Mouse (Mus musculus): ENCODE measurements around the gene Grifin. TPM values are rescaled to one million over a fixed set of nuclear protein-coding genes. Genes with fewer than 3 reads are reported as not detected.

The Grifin gene
- polyA plus RNA-seq, 1 experiment, result not detected

DNA sequence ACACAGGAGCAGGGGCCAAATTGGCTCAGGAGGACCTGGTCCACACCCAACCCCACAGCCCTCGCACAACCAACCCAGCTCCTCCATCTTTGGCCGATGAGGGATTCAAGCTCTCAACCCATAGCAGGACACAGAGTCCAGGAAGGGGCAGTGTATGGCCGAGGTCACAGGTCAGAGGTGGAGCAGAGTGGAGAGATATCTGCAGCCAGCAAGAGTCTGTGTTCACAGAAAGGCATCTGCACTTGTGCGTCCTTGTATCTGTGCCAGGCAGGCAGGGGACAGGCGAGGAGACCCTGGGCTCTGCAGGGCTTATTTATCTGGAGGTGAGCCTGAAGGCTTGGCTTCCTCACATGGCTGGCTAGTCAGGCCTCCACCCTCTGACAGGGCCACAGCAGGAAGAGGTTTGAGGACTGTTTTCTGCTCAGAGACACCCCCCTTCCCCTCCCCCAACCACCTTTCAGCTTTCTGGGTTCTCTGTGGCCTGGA lies 10.6 kb upstream of the Grifin start:
- Histone ChIP-seq H3K4me3 (replicated peaks; ENCODE audit: extremely low read depth, low read depth, low read length) (no peak overlapping the region), H3K4me1 (ENCODE audit: control insufficient read depth, insufficient read depth, low read length) (0 out of 2 replicates have a peak, but pooled peaks cover 2% of the 10 kb centered on the region)
- TF ChIP-seq CTCF (IDR thresholded peaks at IDR 0.05; ENCODE audit: insufficient read depth, low read length) (no peak), POLR2A (IDR thresholded peaks at IDR 0.05; ENCODE audit: borderline replicate concordance, extremely low read depth, low read depth, low read length) (no peak)
- WGBS, result 47% methylated on average over 5 of the region's 5 CpGs
- DNase-seq, result no peak

DNA sequence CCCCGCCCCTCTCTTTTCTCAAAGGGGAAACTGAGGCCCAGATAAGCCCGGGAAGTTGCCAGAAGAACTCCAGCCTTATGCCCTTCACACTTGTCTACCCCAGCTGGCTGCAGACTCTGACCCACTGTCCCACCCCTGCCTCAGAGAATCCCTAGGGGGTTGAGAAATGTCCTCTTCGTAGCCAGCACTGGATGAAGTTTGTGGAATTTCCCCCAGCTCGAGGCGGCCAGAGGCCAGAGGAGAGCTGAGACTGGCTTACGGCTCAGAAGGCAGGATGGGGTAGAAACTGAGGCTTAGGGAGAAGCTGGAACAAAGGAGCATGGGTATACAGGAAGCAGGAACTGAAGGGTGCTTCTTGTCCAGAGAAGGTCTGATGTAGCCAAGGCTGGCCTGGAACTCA lies 7.7 kb upstream of the Grifin start:
- 63% methylated on average over 6 of the region's 6 CpGs for WGBS
- Histone ChIP-seq H3K4me1 (ENCODE audit: control insufficient read depth, insufficient read depth, low read length) (peaks cover 7% of the 10 kb centered on the region; the same call in 1 of the 2 replicates), H3K4me3 (replicated peaks; ENCODE audit: extremely low read depth, low read depth, low read length) (no peak overlapping the region)
- TF ChIP-seq POLR2A (IDR thresholded peaks at IDR 0.05; ENCODE audit: borderline replicate concordance, extremely low read depth, low read depth, low read length), result no peak
- no peak for TF ChIP-seq CTCF (IDR thresholded peaks at IDR 0.05; ENCODE audit: insufficient read depth, low read length)
- DNase-seq, result no peak

DNA sequence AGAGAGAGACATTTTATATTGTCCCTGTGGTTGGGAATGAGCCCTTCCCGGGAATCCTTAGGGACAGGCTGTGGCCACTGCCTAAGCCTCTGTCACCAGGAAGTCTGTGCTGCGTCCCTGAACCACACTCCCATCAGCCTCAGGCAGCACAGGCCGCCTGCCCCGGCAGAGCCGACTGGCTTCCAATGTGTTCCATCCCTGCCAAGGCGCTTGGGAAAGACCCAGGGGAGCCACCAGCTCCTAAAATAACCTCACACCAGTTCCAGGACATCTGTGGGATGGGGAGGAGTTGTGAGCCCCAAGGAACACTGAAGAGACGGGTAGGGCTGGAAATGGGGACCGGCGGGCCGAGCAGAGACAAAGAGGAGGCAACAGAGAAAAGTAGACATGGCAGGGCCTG lies 6.8 kb upstream of the Grifin start:
- Histone ChIP-seq H3K4me1 (ENCODE audit: control insufficient read depth, insufficient read depth, low read length) (peaks cover 10% of the 10 kb centered on the region; the same call in 1 of the 2 replicates), H3K4me3 (replicated peaks; ENCODE audit: extremely low read depth, low read depth, low read length) (no peak overlapping the region)
- no peak for DNase-seq
- no peak for TF ChIP-seq POLR2A (IDR thresholded peaks at IDR 0.05; ENCODE audit: borderline replicate concordance, extremely low read depth, low read depth, low read length)
- no peak for TF ChIP-seq CTCF (IDR thresholded peaks at IDR 0.05; ENCODE audit: insufficient read depth, low read length)
- 57% methylated on average over 10 of the region's 10 CpGs for WGBS

DNA sequence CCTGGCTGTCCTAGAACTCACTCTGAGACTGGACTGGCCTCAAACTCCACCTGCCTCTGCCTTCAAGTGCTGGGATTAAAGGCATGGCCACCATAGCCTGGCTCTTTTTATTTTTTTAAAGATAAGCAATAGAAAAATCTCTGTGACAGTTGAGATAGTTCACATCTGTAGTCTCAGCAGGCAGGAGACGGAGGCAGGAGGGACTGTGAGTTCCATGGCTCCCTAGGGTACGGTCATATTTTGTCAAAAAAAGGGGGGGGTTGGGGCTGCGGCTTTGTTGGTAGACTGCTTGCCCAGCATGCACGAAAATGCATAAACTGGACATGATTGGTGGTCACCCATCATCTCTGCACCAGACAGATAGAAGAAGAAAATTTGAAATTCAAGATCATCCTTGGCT lies 6.3 kb upstream of the Grifin start:
- DNase-seq, result no peak
- TF ChIP-seq CTCF (IDR thresholded peaks at IDR 0.05; ENCODE audit: insufficient read depth, low read length) (no peak), POLR2A (IDR thresholded peaks at IDR 0.05; ENCODE audit: borderline replicate concordance, extremely low read depth, low read depth, low read length) (no peak)
- WGBS, result 84% methylated on average over 4 of the region's 4 CpGs
- H3K4me3 ChIP-seq (replicated peaks; ENCODE audit: extremely low read depth, low read depth, low read length), result no peak overlapping the region
- H3K4me1 ChIP-seq (ENCODE audit: control insufficient read depth, insufficient read depth, low read length), result peaks cover 10% of the 10 kb centered on the region; the same call in 1 of the 2 replicates

DNA sequence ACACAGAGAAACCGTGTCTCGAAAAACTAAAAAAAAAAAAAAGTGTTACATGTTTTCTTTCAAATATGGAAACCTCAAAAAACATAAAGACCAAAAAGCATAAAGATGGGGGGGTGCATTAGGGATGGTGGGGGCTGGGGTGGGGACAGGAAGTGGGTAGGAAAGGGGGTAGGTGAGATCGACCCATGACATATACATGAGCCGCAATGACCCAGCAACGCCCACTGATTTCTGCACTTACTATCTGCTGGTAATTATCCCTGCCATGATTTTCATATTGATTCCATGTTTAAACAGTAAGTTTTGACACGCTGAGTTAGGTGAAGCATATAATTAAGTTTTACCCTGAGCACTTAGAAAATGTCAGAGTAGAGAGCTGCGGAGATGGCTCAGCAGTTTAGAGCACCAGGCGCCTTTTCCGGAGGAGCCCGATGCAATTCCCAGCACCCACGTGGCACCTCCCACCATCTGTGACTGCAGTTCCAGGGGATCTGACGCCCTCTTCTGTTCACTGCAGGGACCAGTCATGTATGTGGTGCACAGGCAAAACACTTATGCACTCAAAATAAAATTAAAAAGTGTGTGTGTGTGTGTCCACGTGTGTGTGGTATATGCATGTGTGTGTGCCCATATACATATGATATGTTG lies 5.5 kb upstream of the Grifin start:
- Histone ChIP-seq H3K4me1 (ENCODE audit: control insufficient read depth, insufficient read depth, low read length) (peaks cover 9% of the 10 kb centered on the region; the same call in 1 of the 2 replicates), H3K4me3 (replicated peaks; ENCODE audit: extremely low read depth, low read depth, low read length) (no peak overlapping the region)
- TF ChIP-seq CTCF (IDR thresholded peaks at IDR 0.05; ENCODE audit: insufficient read depth, low read length) (no peak), POLR2A (IDR thresholded peaks at IDR 0.05; ENCODE audit: borderline replicate concordance, extremely low read depth, low read depth, low read length) (no peak)
- no peak for DNase-seq
- WGBS, result 92% methylated on average over 13 of the region's 13 CpGs

DNA sequence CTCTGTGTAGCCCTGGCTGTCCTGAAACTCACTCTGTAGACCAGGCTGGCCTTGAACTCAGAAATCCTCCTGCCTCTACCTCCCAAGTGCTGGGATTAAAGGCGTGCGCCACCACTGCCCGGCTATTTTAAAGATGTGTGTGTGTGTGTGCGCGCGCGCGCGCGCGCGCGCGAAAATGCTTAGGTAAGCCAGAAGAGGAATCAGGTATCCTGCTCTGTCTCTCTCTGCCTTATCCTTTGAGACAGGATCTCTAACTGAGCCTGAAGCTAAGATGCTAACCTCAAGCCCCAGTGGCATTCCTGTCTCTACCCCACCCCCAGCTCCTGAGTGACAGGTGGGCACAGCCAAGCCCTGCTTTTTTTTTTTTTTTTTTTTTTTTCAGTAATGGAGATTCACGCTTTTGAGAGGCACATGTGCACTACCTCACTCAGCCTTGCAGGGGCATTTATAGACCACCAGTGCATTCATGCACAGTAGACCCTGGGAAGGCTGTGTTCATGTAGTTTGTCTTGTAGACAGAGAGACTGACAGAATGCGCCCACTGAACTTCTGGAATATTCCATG lies 4.2 kb upstream of the Grifin start:
- 83% methylated on average over 16 of the region's 16 CpGs for WGBS
- TF ChIP-seq CTCF (IDR thresholded peaks at IDR 0.05; ENCODE audit: insufficient read depth, low read length) (no peak), POLR2A (IDR thresholded peaks at IDR 0.05; ENCODE audit: borderline replicate concordance, extremely low read depth, low read depth, low read length) (no peak)

DNA sequence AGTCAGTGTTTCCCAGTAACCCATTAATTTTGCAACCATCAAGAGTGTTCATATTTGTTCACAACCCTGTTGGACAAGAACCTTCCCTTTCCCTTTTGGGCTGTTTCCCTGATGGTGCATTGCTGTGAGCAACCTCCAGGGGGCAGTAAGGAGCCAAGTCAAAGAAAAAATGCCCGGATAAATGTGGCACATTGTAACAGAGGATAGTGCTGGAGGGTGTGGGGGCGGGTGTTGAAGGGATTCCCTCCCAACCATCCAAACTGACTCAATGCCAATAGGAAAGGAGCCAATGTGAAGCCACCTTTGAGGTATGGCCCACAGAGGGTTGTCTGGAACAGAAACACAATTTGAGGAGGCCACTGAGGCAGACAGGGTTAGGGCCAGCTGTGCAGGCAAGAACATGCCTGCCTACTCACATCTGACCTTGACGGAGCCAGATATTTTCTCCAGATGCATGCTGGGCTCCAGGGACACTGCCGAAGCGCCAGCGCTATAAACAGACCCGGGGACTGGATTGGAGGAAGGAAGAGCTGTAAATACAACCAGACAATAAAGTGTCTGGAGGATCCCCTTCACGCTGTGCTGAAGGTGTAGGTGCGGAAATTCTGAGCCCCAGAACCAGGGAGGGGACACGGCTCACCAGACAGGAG lies 3.6 kb upstream of the Grifin start:
- TF ChIP-seq CTCF (IDR thresholded peaks at IDR 0.05; ENCODE audit: insufficient read depth, low read length), result peak; percentile 80
- no peak for TF ChIP-seq POLR2A (IDR thresholded peaks at IDR 0.05; ENCODE audit: borderline replicate concordance, extremely low read depth, low read depth, low read length)
- WGBS, result 31% methylated on average over 10 of the region's 10 CpGs
- no peak overlapping the region for H3K4me3 ChIP-seq (replicated peaks; ENCODE audit: extremely low read depth, low read depth, low read length)
- H3K4me1 ChIP-seq (ENCODE audit: control insufficient read depth, insufficient read depth, low read length), result peaks cover 7% of the 10 kb centered on the region; the same call in 1 of the 2 replicates
- DNase-seq, result peak; percentile 73

More for the DNA sequence above, 4.2 kb upstream of the Grifin start:
- H3K4me3 ChIP-seq (replicated peaks; ENCODE audit: extremely low read depth, low read depth, low read length), result no peak overlapping the region
- DNase-seq, result no peak
- peaks cover 7% of the 10 kb centered on the region; the same call in 1 of the 2 replicates for H3K4me1 ChIP-seq (ENCODE audit: control insufficient read depth, insufficient read depth, low read length)

DNA sequence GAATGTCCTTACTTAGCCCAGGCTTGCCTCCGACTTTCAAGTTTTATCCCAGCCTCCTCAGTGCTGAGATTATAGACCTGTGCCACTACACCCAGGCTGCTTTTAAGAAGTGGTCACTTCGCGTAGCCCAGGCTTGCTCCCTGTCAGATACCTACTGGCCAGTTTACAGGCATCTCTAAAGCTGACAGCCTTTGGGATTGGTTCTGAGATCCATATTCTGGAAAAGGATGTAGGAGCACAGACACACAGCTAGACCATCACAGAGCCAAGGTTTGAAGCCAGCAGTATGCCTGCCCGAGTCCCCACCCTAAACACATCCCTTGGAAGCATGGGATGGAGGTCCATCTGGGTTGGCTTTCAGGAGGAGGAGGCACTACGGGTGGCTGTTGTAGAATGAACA lies 2.9 kb upstream of the Grifin start:
- 83% methylated on average over 5 of the region's 5 CpGs for WGBS
- Histone ChIP-seq H3K4me3 (replicated peaks; ENCODE audit: extremely low read depth, low read depth, low read length) (no peak overlapping the region), H3K4me1 (ENCODE audit: control insufficient read depth, insufficient read depth, low read length) (peaks cover 7% of the 10 kb centered on the region; the same call in 1 of the 2 replicates)
- no peak for DNase-seq
- TF ChIP-seq CTCF (IDR thresholded peaks at IDR 0.05; ENCODE audit: insufficient read depth, low read length) (no peak), POLR2A (IDR thresholded peaks at IDR 0.05; ENCODE audit: borderline replicate concordance, extremely low read depth, low read depth, low read length) (no peak)

DNA sequence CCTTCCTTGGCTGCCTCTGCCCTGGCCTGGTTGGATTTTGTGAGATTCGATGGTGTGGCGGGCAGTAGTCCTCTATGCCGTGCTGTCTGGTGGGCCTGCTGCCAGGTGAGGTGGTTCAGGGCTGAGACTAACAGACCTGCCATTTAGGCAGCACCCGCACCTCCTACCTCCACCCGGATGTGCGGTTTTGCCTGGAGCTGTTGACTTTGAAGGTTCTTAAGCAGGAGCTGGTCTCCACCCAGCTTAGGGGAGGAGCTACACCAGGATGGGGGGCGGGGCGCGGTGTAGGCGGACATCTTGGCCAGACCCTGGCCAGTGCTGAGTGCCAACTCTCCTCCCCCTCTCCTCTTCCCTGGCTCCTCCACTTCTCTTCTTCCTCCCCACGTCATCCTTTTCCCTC lies 2.5 kb upstream of the Grifin start:
- peaks cover 7% of the 10 kb centered on the region; the same call in 1 of the 2 replicates for H3K4me1 ChIP-seq (ENCODE audit: control insufficient read depth, insufficient read depth, low read length)
- 35% methylated on average over 11 of the region's 11 CpGs for WGBS
- TF ChIP-seq CTCF (IDR thresholded peaks at IDR 0.05; ENCODE audit: insufficient read depth, low read length) (no peak), POLR2A (IDR thresholded peaks at IDR 0.05; ENCODE audit: borderline replicate concordance, extremely low read depth, low read depth, low read length) (0 out of 2 replicates have a peak, but pooled peaks have one; percentile 13)
- DNase-seq, result peak; percentile 57
- no peak overlapping the region for H3K4me3 ChIP-seq (replicated peaks; ENCODE audit: extremely low read depth, low read depth, low read length)
